Mouse (Mus musculus) CH12.LX (cell line): ENCODE results near the gene Abhd14a. TPM values are rescaled to one million over a fixed set of nuclear protein-coding genes. Genes with fewer than 3 reads are reported as not detected.

ENCODE experiments used
- DNase-seq: peaks from one replicate; pipeline ENCODE4 v3.0.0-alpha.2; 2013; ENCODE audit errors: extremely low read depth
- H3K27ac ChIP-seq: 2 replicates; pipeline ENCODE4 v1.5.1; 2012; ENCODE audit warnings: low read depth, mild to moderate bottlenecking, control low read depth, moderate library complexity; ENCODE audit not compliant: insufficient read depth
- H3K27me3 ChIP-seq: replicated peaks from 2 replicates; pipeline ENCODE3; 2012; ENCODE audit warnings: inconsistent platforms
- H3K36me3 ChIP-seq, 2 experiments: replicated peaks in 1 of 2; 2 replicates each; pipeline versions ENCODE3 to v1.6.1; 2012; ENCODE audit warnings: inconsistent platforms in 1 of 2, low read length in 1 of 2, mild to moderate bottlenecking in 1 of 2, mixed read lengths in 1 of 2, moderate library complexity in 1 of 2; ENCODE audit not compliant: control insufficient read depth in 1 of 2, insufficient read depth in 1 of 2
- H3K4me1 ChIP-seq, 2 experiments: 2 replicates each; pipeline ENCODE4 v1.6.1; 2012; ENCODE audit warnings: inconsistent platforms in 1 of 2, moderate library complexity in 1 of 2; ENCODE audit not compliant: insufficient read depth in 2 of 2, control insufficient read depth in 1 of 2
- H3K4me2 ChIP-seq: 2 replicates; pipeline ENCODE4 v1.6.1; 2012; ENCODE audit warnings: low read depth, mild to moderate bottlenecking, control low read depth; ENCODE audit not compliant: poor library complexity, insufficient read depth, severe bottlenecking
- H3K4me3 ChIP-seq, 3 experiments: fragments of 150-350 bp in 1 of 3; sonication (generic) in 1 of 3; replicated peaks in 1 of 3; 2 replicates each; pipeline versions ENCODE3 to v1.5.1; 2011 to 2012; ENCODE audit warnings: low read depth in 2 of 3, low read length in 2 of 3, mild to moderate bottlenecking in 2 of 3, moderate library complexity in 2 of 3, control low read depth in 1 of 3, improper control_type of control experiment in 1 of 3, inconsistent platforms in 1 of 3, mixed read lengths in 1 of 3; ENCODE audit not compliant: poor library complexity in 1 of 3
- H3K79me2 ChIP-seq: replicated peaks from 2 replicates; pipeline ENCODE4 v1.6.1; 2012; ENCODE audit warnings: mild to moderate bottlenecking, moderate library complexity; ENCODE audit not compliant: control insufficient read depth, poor library complexity, insufficient read depth, severe bottlenecking; ENCODE audit errors: extremely low read depth
- H3K9ac ChIP-seq: 2 replicates; pipeline ENCODE4 v1.6.1; 2012; ENCODE audit warnings: low read depth, mild to moderate bottlenecking, control low read depth, moderate library complexity; ENCODE audit not compliant: insufficient read depth
- H3K9me3 ChIP-seq: replicated peaks from 2 replicates; pipeline ENCODE3; 2012; ENCODE audit warnings: low read length, inconsistent platforms, mixed read lengths
- BHLHE40 ChIP-seq: IDR thresholded peaks from 2 replicates; pipeline ENCODE4 v1.6.1; 2011; ENCODE audit warnings: mild to moderate bottlenecking, low read depth, low read length, improper control_type of control experiment
- CHD1 ChIP-seq: IDR thresholded peaks from 2 replicates; pipeline ENCODE4 v1.6.1; 2012; ENCODE audit warnings: low read depth, low read length, improper control_type of control experiment, inconsistent platforms
- CHD2 ChIP-seq: IDR thresholded peaks from 2 replicates; pipeline ENCODE4 v1.6.1; 2011; ENCODE audit warnings: low read length, improper control_type of control experiment
- E2F4 ChIP-seq: IDR thresholded peaks from 2 replicates; pipeline ENCODE4 v1.6.1; 2011; ENCODE audit warnings: low read depth, low read length, improper control_type of control experiment; ENCODE audit not compliant: insufficient replicate concordance
- ELF1 ChIP-seq: IDR thresholded peaks from 2 replicates; pipeline ENCODE4 v1.6.1; 2014; ENCODE audit warnings: low read depth, mild to moderate bottlenecking, inconsistent platforms, low read length, improper control_type of control experiment
- ETS1 ChIP-seq: conservative IDR thresholded peaks from 2 replicates; pipeline ENCODE4 v1.6.1; 2012; ENCODE audit warnings: low read depth, mild to moderate bottlenecking, inconsistent platforms, low read length, improper control_type of control experiment, moderate library complexity
- GABPA ChIP-seq: IDR thresholded peaks from 2 replicates; pipeline ENCODE4 v1.6.1; 2012; ENCODE audit warnings: low read depth, low read length, improper control_type of control experiment, inconsistent platforms; ENCODE audit not compliant: insufficient replicate concordance
- IRF4 ChIP-seq: IDR thresholded peaks from 2 replicates; pipeline ENCODE4 v1.6.1; 2014; ENCODE audit warnings: low read depth, mild to moderate bottlenecking, inconsistent platforms, low read length, improper control_type of control experiment
- JUN ChIP-seq: IDR thresholded peaks from 2 replicates; pipeline ENCODE4 v1.6.1; 2011; ENCODE audit warnings: low read depth, mild to moderate bottlenecking, low read length, improper control_type of control experiment, moderate library complexity; ENCODE audit not compliant: insufficient read depth
- JUND ChIP-seq: conservative IDR thresholded peaks from 2 replicates; pipeline ENCODE4 v1.6.1; 2011; ENCODE audit warnings: low read depth, low read length, improper control_type of control experiment
- KAT2A ChIP-seq: IDR thresholded peaks from 2 replicates; pipeline ENCODE4 v1.6.1; 2012; ENCODE audit warnings: low read length, improper control_type of control experiment, inconsistent platforms; ENCODE audit not compliant: insufficient replicate concordance
- MAX ChIP-seq: IDR thresholded peaks from 2 replicates; pipeline ENCODE4 v1.6.1; 2011; ENCODE audit warnings: low read length, improper control_type of control experiment
- MEF2A ChIP-seq: IDR thresholded peaks from 2 replicates; pipeline ENCODE4 v1.6.1; 2014; ENCODE audit warnings: low read depth, mild to moderate bottlenecking, inconsistent platforms, low read length, improper control_type of control experiment, borderline replicate concordance
- MXI1 ChIP-seq: IDR thresholded peaks from 2 replicates; pipeline ENCODE4 v1.6.1; 2011; ENCODE audit warnings: mild to moderate bottlenecking, low read depth, low read length, improper control_type of control experiment
- NRF1 ChIP-seq: IDR thresholded peaks from 2 replicates; pipeline ENCODE4 v1.6.1; 2014; ENCODE audit warnings: low read depth, mild to moderate bottlenecking, inconsistent platforms, low read length, improper control_type of control experiment, moderate library complexity
- PAX5 ChIP-seq: IDR thresholded peaks from 2 replicates; pipeline ENCODE4 v1.6.1; 2012; ENCODE audit warnings: low read length, inconsistent platforms, mixed read lengths
- POLR2A ChIP-seq: IDR thresholded peaks from 2 replicates; pipeline ENCODE4 v1.6.1; 2011; ENCODE audit warnings: low read depth, mild to moderate bottlenecking, improper control_type of control experiment, low read length
- POLR2AphosphoS2 ChIP-seq: IDR thresholded peaks from 2 replicates; pipeline ENCODE4 v1.6.1; 2011; ENCODE audit warnings: low read depth, low read length, improper control_type of control experiment
- RAD21 ChIP-seq: IDR thresholded peaks from 2 replicates; pipeline ENCODE4 v1.6.1; 2011; ENCODE audit warnings: low read depth, mild to moderate bottlenecking, low read length, improper control_type of control experiment, moderate library complexity
- RCOR1 ChIP-seq: conservative IDR thresholded peaks from 2 replicates; pipeline ENCODE4 v1.6.1; 2012; ENCODE audit warnings: low read depth, mild to moderate bottlenecking, inconsistent platforms, low read length, improper control_type of control experiment
- SIN3A ChIP-seq: IDR thresholded peaks from 2 replicates; pipeline ENCODE4 v1.6.1; 2012; ENCODE audit warnings: low read length, improper control_type of control experiment, inconsistent platforms
- SMC3 ChIP-seq: IDR thresholded peaks from 2 replicates; pipeline ENCODE4 v1.6.1; 2011; ENCODE audit warnings: low read depth, low read length, improper control_type of control experiment
- TBP ChIP-seq: conservative IDR thresholded peaks from 2 replicates; pipeline ENCODE4 v1.6.1; 2011; ENCODE audit warnings: low read depth, low read length, improper control_type of control experiment
- TCF12 ChIP-seq: IDR thresholded peaks from 2 replicates; pipeline ENCODE4 v1.6.1; 2014; ENCODE audit warnings: low read depth, mild to moderate bottlenecking, inconsistent platforms, low read length, improper control_type of control experiment
- UBTF ChIP-seq: IDR thresholded peaks from 2 replicates; pipeline ENCODE4 v1.6.1; 2012; ENCODE audit warnings: low read depth, mild to moderate bottlenecking, inconsistent platforms, low read length, improper control_type of control experiment, moderate library complexity
- ZC3H11A ChIP-seq: IDR thresholded peaks from 2 replicates; pipeline ENCODE4 v1.6.1; 2012; ENCODE audit warnings: low read depth, mild to moderate bottlenecking, inconsistent platforms, low read length, improper control_type of control experiment
- ZKSCAN1 ChIP-seq: IDR thresholded peaks from 2 replicates; pipeline ENCODE4 v1.6.1; 2012; ENCODE audit warnings: low read depth, inconsistent platforms, low read length, improper control_type of control experiment, borderline replicate concordance
- ZMIZ1 ChIP-seq: IDR thresholded peaks from 2 replicates; pipeline ENCODE4 v1.6.1; 2012; ENCODE audit warnings: low read depth, mild to moderate bottlenecking, inconsistent platforms, low read length, improper control_type of control experiment
- ZNF384 ChIP-seq: IDR thresholded peaks from 2 replicates; pipeline ENCODE4 v1.6.1; 2012; ENCODE audit warnings: low read depth, low read length, improper control_type of control experiment, inconsistent platforms
- dilution Hi-C: fragments of 300-500 bp; cut with MboI; formaldehyde crosslinking; loops from 2 replicates; pipeline ENCODE4 v1.14.3; 2020; ENCODE audit warnings: low sequenced_read_pairs; ENCODE audit not compliant: extremely low pct_unique_long_range_greater_than_20kb, extremely low pct_ligation_motif_present
- in situ Hi-C: fragments of 300-500 bp; cut with MboI; formaldehyde crosslinking; loops from 3 replicates; pipeline ENCODE4 v1.14.3; 2019; ENCODE audit warnings: low sequenced_read_pairs, low pct_ligation_motif_present, low pct_unique_long_range_greater_than_20kb, mixed read lengths
- polyA plus RNA-seq: library from polyadenylated mRNA; unstranded; fragments of >175 nt; gene quantifications from 2 replicates; pipeline ENCODE4 v1.2.1, GENCODE M21; 2012; ENCODE audit warnings: low read depth; ENCODE audit not compliant: insufficient read length
- total RNA-seq, 2 experiments: library from RNA; depleted of rRNA; stranded (reverse); fragments of 300-350 nt in 1 of 2; fragments of >200 nt in 1 of 2; gene quantifications; 2 replicates each; pipeline ENCODE4 v1.2.3; 2012 to 2014

Gene Abhd14a
- total and polyA plus RNA-seq, 3 experiments, result 18.2 to 23.3 (median 20.4) TPM

DNA sequence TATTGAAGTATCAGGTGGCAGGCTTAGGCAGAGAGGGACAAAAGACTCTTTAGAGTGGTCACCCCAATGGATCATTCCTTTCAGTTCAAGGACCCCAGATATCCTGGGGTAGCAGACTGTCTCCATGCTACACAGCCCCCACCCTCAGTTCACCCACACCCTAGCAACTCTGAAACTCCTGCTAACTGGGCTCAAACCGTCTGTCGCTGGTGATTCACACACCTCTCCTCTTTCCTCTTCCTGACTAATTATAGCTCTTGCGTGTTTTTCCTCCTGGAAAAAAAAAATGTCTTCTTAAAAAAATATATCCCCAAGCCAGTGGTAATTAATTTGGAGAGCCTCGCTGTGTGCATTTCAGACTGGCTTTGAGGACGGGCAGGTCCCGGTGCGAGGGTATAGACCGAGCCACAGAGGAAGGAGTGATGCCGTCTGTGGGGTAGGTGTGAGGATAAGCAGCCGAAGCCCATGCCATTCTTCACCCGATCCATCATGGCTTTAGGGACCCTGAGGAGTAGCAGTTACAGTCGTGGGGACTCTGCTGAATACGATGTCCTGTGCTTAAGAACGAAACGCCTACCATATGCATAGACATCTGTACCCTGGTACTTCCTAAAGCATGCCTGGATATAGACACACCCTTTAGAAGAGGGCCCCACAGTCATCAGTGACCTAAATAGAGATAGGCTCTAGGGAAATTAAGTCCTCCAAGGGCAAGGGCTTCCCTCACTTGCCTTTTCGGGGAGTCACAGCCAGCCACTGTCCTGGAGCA lies 44.7 kb downstream of the Abhd14a start:
- H3K4me1 ChIP-seq, result peaks cover 6 to 26% of the 10 kb centered on the region in 2 experiments

DNA sequence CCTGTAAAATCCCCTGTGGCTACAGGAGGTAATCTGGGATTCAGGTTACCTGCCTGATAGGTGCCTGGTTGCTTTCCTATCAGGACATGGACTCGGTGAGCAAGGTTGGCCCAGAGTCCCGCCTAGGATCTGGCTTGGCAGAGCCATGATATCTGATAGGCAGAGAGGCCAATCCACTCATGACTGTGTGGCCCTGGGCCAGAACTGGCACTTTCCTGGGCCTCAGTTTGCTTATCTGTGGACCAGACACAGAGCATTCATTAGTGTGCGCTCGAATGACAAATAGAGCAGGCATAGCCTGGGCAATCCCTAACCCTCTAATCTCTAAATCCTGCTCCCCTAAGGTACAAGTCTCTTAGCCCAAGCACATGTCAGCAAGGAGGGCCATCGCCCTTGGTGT lies 45.3 kb downstream of the Abhd14a start:
- Histone ChIP-seq H3K9ac (no peak overlapping the region), H3K27ac (no peak overlapping the region), H3K9me3 (no peaks in the 10 kb centered on the region), H3K79me2 (no peaks in the 10 kb centered on the region), H3K36me3 (no peaks in the 10 kb centered on the region), H3K27me3 (peaks cover 2% of the 10 kb centered on the region), H3K4me2 (no peak overlapping the region), H3K4me1 (peaks cover 5 to 20% of the 10 kb centered on the region in 2 experiments)
- dilution Hi-C loops (no loop called here), in situ Hi-C loops (no loop called here)
- no peak for DNase-seq
- TF ChIP-seq MAX (no peak), ELF1 (no peak), ZKSCAN1 (no peak), KAT2A (no peak), UBTF (no peak), ZNF384 (no peak), ETS1 (no peak), TBP (no peak), E2F4 (no peak), PAX5 (no peak), MXI1 (no peak), RCOR1 (no peak), POLR2A (no peak), POLR2AphosphoS2 (no peak), MEF2A (no peak), NRF1 (no peak), CHD2 (no peak), CHD1 (no peak), JUND (no peak), ZMIZ1 (no peak)
- TF ChIP-seq, all 38 proteins: peak for 0
- H3K4me3 ChIP-seq, result no peak overlapping the region

More for the DNA sequence above, 44.7 kb downstream of the Abhd14a start:
- in situ Hi-C loops (no loop called here), dilution Hi-C loops (no loop called here)
- no peaks in the 10 kb centered on the region for H3K9me3 ChIP-seq
- H3K27ac ChIP-seq, result no peak overlapping the region
- H3K36me3 ChIP-seq, result no peaks in the 10 kb centered on the region
- H3K27me3 ChIP-seq, result peaks cover 2% of the 10 kb centered on the region
- H3K4me3 ChIP-seq, result no peak overlapping the region
- no peak for DNase-seq
- H3K4me2 ChIP-seq, result no peak overlapping the region
- no peaks in the 10 kb centered on the region for H3K79me2 ChIP-seq
- TF ChIP-seq ZMIZ1 (no peak), MEF2A (no peak), ZC3H11A (no peak), MAX (no peak), MXI1 (no peak), TBP (no peak), TCF12 (no peak), JUN (no peak), BHLHE40 (no peak), SMC3 (no peak), IRF4 (no peak), RCOR1 (no peak), KAT2A (no peak), SIN3A (no peak), CHD1 (no peak), RAD21 (no peak), GABPA (no peak)
- TF ChIP-seq, all 38 proteins: peak for 0
- no peak overlapping the region for H3K9ac ChIP-seq
